Mouse (Mus musculus): Measurements from ENCODE around the gene Tmem145. TPM values are rescaled to one million over a fixed set of nuclear protein-coding genes. Genes with fewer than 3 reads are reported as not detected.

Tmem145 gene
- polyA plus RNA-seq, 1 experiment, result not detected

- Histone ChIP-seq H3K4me3 (replicated peaks; ENCODE audit: control insufficient read depth, low read depth, low read length) (no peak overlapping the region), H3K4me1 (ENCODE audit: control insufficient read depth, insufficient read depth, low read length) (no peaks in the 10 kb centered on the region), H3K27ac (ENCODE audit: control insufficient read depth, insufficient read depth, low read depth, low read length, poor library complexity) (no peak overlapping the region)
- TF ChIP-seq POLR2A (IDR thresholded peaks at IDR 0.05; ENCODE audit: borderline replicate concordance, control insufficient read depth, low read depth, low read length) (no peak), CTCF (IDR thresholded peaks at IDR 0.05; ENCODE audit: control insufficient read depth, insufficient read depth, low read length) (no peak)
- 45% methylated on average over 8 of the region's 8 CpGs for WGBS
Observed at GRCm38 (mm10) chr7:25326233-25326632, 20.3 kb downstream of the Tmem145 start.

GRCm38 (mm10) chr7:25333596-25334307, 27.8 kb downstream of the Tmem145 start:
- no peak overlapping the region for H3K4me3 ChIP-seq (replicated peaks; ENCODE audit: control insufficient read depth, low read depth, low read length)
- no peaks in the 10 kb centered on the region for H3K4me1 ChIP-seq (ENCODE audit: control insufficient read depth, insufficient read depth, low read length)
- H3K27ac ChIP-seq (ENCODE audit: control insufficient read depth, insufficient read depth, low read depth, low read length, poor library complexity), result no peak overlapping the region
- TF ChIP-seq POLR2A (IDR thresholded peaks at IDR 0.05; ENCODE audit: borderline replicate concordance, control insufficient read depth, low read depth, low read length) (no peak), CTCF (IDR thresholded peaks at IDR 0.05; ENCODE audit: control insufficient read depth, insufficient read depth, low read length) (peak; percentile 92)
- 47% methylated on average over 16 of the region's 16 CpGs for WGBS

DNA sequence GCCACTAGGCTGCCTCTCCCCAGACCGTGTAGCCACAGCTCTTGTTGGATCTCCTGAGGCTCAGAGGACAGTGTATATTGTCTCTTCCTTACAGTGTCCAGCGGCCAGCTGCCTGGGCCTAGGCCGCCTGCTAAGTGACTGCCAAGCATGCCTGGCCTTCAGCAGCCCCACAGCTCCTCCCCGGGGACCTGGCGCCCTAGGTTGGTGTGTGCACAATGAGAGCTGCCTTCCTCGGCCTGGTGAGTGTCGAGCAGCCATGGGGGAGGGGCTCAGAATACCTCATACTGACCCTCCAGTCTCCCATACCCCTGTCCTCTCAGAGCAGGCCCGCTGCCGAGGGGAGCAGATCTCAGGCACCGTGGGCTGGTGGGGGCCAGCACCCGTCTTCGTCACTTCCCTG, 28.6 kb downstream of the Tmem145 start:
- Histone ChIP-seq H3K4me3 (replicated peaks; ENCODE audit: control insufficient read depth, low read depth, low read length) (no peak overlapping the region), H3K4me1 (ENCODE audit: control insufficient read depth, insufficient read depth, low read length) (no peaks in the 10 kb centered on the region), H3K27ac (ENCODE audit: control insufficient read depth, insufficient read depth, low read depth, low read length, poor library complexity) (no peak overlapping the region)
- TF ChIP-seq CTCF (IDR thresholded peaks at IDR 0.05; ENCODE audit: control insufficient read depth, insufficient read depth, low read length), result no peak
- TF ChIP-seq POLR2A (IDR thresholded peaks at IDR 0.05; ENCODE audit: borderline replicate concordance, control insufficient read depth, low read depth, low read length), result no peak
- WGBS, result 78% methylated on average over 12 of the region's 12 CpGs

- no peak overlapping the region for H3K4me3 ChIP-seq (replicated peaks; ENCODE audit: control insufficient read depth, low read depth, low read length)
- 84% methylated on average over 9 of the region's 9 CpGs for WGBS
- no peak for TF ChIP-seq POLR2A (IDR thresholded peaks at IDR 0.05; ENCODE audit: borderline replicate concordance, control insufficient read depth, low read depth, low read length)
- TF ChIP-seq CTCF (IDR thresholded peaks at IDR 0.05; ENCODE audit: control insufficient read depth, insufficient read depth, low read length), result no peak
- no peak overlapping the region for H3K27ac ChIP-seq (ENCODE audit: control insufficient read depth, insufficient read depth, low read depth, low read length, poor library complexity)
- H3K4me1 ChIP-seq (ENCODE audit: control insufficient read depth, insufficient read depth, low read length), result no peaks in the 10 kb centered on the region
Observed at GRCm38 (mm10) chr7:25339329-25339728, 33.4 kb downstream of the Tmem145 start.

- TF ChIP-seq CTCF (IDR thresholded peaks at IDR 0.05; ENCODE audit: control insufficient read depth, insufficient read depth, low read length), result no peak
- Histone ChIP-seq H3K4me1 (ENCODE audit: control insufficient read depth, insufficient read depth, low read length) (no peaks in the 10 kb centered on the region; the same call in 1 of the 2 replicates), H3K27ac (ENCODE audit: control insufficient read depth, insufficient read depth, low read depth, low read length, poor library complexity) (no peak overlapping the region), H3K4me3 (replicated peaks; ENCODE audit: control insufficient read depth, low read depth, low read length) (no peak overlapping the region)
- WGBS, result 78% methylated on average over 20 of the region's 20 CpGs
Observed at GRCm38 (mm10) chr7:25341000-25341784, 35.3 kb downstream of the Tmem145 start.

DNA sequence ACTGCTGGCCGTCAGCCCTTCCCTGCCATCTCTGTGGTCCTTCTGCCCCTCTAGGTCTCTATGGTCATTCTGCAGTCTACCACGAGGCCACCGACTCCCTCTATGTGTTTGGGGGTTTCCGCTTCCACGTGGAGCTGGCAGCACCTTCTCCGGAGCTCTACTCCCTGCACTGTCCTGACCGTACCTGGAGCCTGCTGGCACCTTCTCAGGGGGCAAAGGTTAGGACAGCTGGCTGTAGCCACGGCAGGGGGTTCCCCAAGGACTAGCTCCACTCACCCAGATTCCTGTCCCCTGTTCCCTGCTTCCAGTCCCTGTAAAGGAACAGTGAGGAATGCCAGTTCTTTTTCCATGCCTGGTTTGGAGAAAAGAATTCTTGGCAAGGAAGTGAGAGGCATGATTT, 43.0 kb downstream of the Tmem145 start:
- TF ChIP-seq CTCF (IDR thresholded peaks at IDR 0.05; ENCODE audit: control insufficient read depth, insufficient read depth, low read length) (no peak), POLR2A (IDR thresholded peaks at IDR 0.05; ENCODE audit: borderline replicate concordance, control insufficient read depth, low read depth, low read length) (no peak)
- Histone ChIP-seq H3K4me3 (replicated peaks; ENCODE audit: control insufficient read depth, low read depth, low read length) (no peak overlapping the region), H3K27ac (ENCODE audit: control insufficient read depth, insufficient read depth, low read depth, low read length, poor library complexity) (no peak overlapping the region), H3K4me1 (ENCODE audit: control insufficient read depth, insufficient read depth, low read length) (no peaks in the 10 kb centered on the region; the same call in 1 of the 2 replicates)
- WGBS, result 85% methylated on average over 8 of the region's 8 CpGs

DNA sequence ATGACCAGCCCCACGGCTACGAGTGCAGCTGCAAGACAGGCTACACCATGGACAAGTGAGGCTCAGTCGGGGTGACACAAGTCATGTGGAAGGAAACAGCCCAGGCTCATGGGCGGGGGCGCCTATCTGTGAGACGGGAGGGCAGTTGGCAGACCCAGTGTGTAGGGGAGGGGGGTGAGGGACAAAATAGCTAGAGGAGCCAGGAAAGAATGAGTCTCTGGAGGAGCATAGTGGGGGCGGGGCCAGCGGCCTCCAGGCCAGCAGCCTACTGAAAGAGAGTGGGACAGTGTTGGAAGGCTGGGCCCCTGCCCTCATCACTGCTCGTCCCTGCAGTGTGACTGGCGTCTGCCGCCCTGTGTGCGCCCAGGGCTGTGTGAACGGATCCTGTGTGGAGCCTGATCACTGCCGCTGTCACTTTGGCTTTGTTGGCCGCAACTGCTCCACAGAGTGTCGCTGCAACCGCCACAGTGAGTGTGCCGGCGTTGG, 52.9 kb downstream of the Tmem145 start:
- WGBS, result 84% methylated on average over 19 of the region's 19 CpGs
- H3K27ac ChIP-seq (ENCODE audit: control insufficient read depth, insufficient read depth, low read depth, low read length, poor library complexity), result no peak overlapping the region
- TF ChIP-seq POLR2A (IDR thresholded peaks at IDR 0.05; ENCODE audit: borderline replicate concordance, control insufficient read depth, low read depth, low read length) (no peak), CTCF (IDR thresholded peaks at IDR 0.05; ENCODE audit: control insufficient read depth, insufficient read depth, low read length) (no peak)
- H3K4me3 ChIP-seq (replicated peaks; ENCODE audit: control insufficient read depth, low read depth, low read length), result no peak overlapping the region
- H3K4me1 ChIP-seq (ENCODE audit: control insufficient read depth, insufficient read depth, low read length), result no peaks in the 10 kb centered on the region

DNA sequence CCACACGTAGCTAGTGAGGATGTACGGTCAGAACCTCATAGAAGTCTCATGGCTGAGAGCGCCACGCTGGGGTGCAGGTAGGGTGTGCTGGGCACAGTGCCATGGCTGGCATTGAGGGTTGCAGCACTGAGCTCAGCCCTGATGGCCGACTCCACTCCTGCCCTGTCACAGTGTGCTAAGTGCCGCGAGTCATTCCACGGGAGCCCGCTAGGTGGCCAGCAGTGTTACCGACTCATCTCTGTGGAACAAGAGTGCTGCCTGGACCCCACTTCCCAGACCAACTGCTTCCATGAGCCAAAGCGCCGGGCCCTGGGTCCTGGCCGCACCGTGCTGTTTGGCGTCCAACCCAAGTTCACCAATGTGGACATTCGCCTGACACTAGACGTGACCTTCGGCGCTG, 57.2 kb downstream of the Tmem145 start:
- TF ChIP-seq POLR2A (IDR thresholded peaks at IDR 0.05; ENCODE audit: borderline replicate concordance, control insufficient read depth, low read depth, low read length), result no peak
- no peak; the same call in 1 of the 2 replicates for TF ChIP-seq CTCF (IDR thresholded peaks at IDR 0.05; ENCODE audit: control insufficient read depth, insufficient read depth, low read length)
- Histone ChIP-seq H3K27ac (ENCODE audit: control insufficient read depth, insufficient read depth, low read depth, low read length, poor library complexity) (no peak overlapping the region), H3K4me1 (ENCODE audit: control insufficient read depth, insufficient read depth, low read length) (no peaks in the 10 kb centered on the region), H3K4me3 (replicated peaks; ENCODE audit: control insufficient read depth, low read depth, low read length) (no peak overlapping the region)
- 85% methylated on average over 19 of the region's 19 CpGs for WGBS
